Mouse (Mus musculus) MEL (cell line): ENCODE measurements around the gene Slc16a12. TPM values are rescaled to one million over a fixed set of nuclear protein-coding genes. Genes with fewer than 3 reads are reported as not detected.
A peak's percentile ranks its signal among the peaks of the same experiment; 100 is the strongest.

ENCODE experiments used
- DNase-seq: peaks from one replicate; pipeline ENCODE4 v3.0.0; 2011; ENCODE audit warnings: low read depth, low spot score
- H3K27ac ChIP-seq: 2 replicates; pipeline ENCODE4 v1.5.1; 2012; ENCODE audit warnings: low read depth, mild to moderate bottlenecking, control low read depth, low read length, moderate library complexity; ENCODE audit not compliant: control insufficient read depth
- H3K27me3 ChIP-seq, 2 experiments: fragments of 150-350 bp in 1 of 2; sonication (generic) in 1 of 2; 2 replicates each; pipeline ENCODE4 v1.6.1; 2012; ENCODE audit warnings: low read length in 2 of 2, mild to moderate bottlenecking in 2 of 2, improper control_type of control experiment in 1 of 2, moderate library complexity in 1 of 2; ENCODE audit not compliant: insufficient read depth in 2 of 2, control insufficient read depth in 1 of 2
- H3K36me3 ChIP-seq, 2 experiments: 2 replicates each; pipeline ENCODE4 v1.6.1; 2012 to 2014; ENCODE audit warnings: low read length in 2 of 2, improper control_type of control experiment in 1 of 2, inconsistent platforms in 1 of 2, mild to moderate bottlenecking in 1 of 2; ENCODE audit not compliant: insufficient read depth in 2 of 2, control insufficient read depth in 1 of 2
- H3K4me1 ChIP-seq, 2 experiments: fragments of 150-350 bp in 1 of 2; sonication (generic) in 1 of 2; 2 replicates each; pipeline ENCODE4 v1.6.1; 2012; ENCODE audit warnings: low read length in 2 of 2, improper control_type of control experiment in 1 of 2, mild to moderate bottlenecking in 1 of 2; ENCODE audit not compliant: insufficient read depth in 2 of 2, control insufficient read depth in 1 of 2
- H3K4me3 ChIP-seq, 2 experiments: fragments of 150-350 bp in 1 of 2; sonication (generic) in 1 of 2; 2 replicates each; pipeline ENCODE4 v1.5.1; 2012; ENCODE audit warnings: low read depth in 2 of 2, low read length in 2 of 2, mild to moderate bottlenecking in 2 of 2, moderate library complexity in 2 of 2, control low read depth in 1 of 2, improper control_type of control experiment in 1 of 2; ENCODE audit not compliant: control insufficient read depth in 1 of 2, insufficient read depth in 1 of 2
- H3K79me2 ChIP-seq: 2 replicates; pipeline ENCODE4 v1.6.1; 2012; ENCODE audit warnings: mild to moderate bottlenecking, low read length, moderate library complexity; ENCODE audit not compliant: control insufficient read depth, poor library complexity, insufficient read depth
- H3K9ac ChIP-seq: 2 replicates; pipeline ENCODE4 v1.6.1; 2012; ENCODE audit warnings: low read depth, mild to moderate bottlenecking, control low read depth, low read length, moderate library complexity; ENCODE audit not compliant: control insufficient read depth, poor library complexity, severe bottlenecking
- H3K9me3 ChIP-seq: fragments of 150-350 bp; sonication (generic); replicated peaks from 2 replicates; pipeline ENCODE4 v1.6.1; 2012; ENCODE audit warnings: mild to moderate bottlenecking, low read length, improper control_type of control experiment, moderate library complexity; ENCODE audit not compliant: insufficient read depth
- CTCF ChIP-seq, 3 experiments: IDR thresholded peaks in 2 of 3; conservative IDR thresholded peaks in 1 of 3; 2 replicates each; pipeline ENCODE4 v1.5.1; 2011 to 2012; ENCODE audit warnings: low read length in 3 of 3, low read depth in 2 of 3, mild to moderate bottlenecking in 2 of 3, improper control_type of control experiment in 1 of 3, inconsistent platforms in 1 of 3, mixed read lengths in 1 of 3, moderate library complexity in 1 of 3; ENCODE audit not compliant: control insufficient read depth in 1 of 3, insufficient read depth in 1 of 3, poor library complexity in 1 of 3, severe bottlenecking in 1 of 3
- ETS1 ChIP-seq: IDR thresholded peaks from 2 replicates; pipeline ENCODE4 v1.6.1; 2012; ENCODE audit warnings: low read depth, mild to moderate bottlenecking, inconsistent platforms, low read length, improper control_type of control experiment, moderate library complexity
- GATA1 ChIP-seq: IDR thresholded peaks from 2 replicates; pipeline ENCODE4 v1.6.1; 2011; ENCODE audit warnings: low read depth, low read length, improper control_type of control experiment
- JUND ChIP-seq: IDR thresholded peaks from 2 replicates; pipeline ENCODE4 v1.6.1; 2011; ENCODE audit warnings: low read depth, mild to moderate bottlenecking, improper control_type of control experiment, low read length
- KAT2A ChIP-seq: conservative IDR thresholded peaks from 2 replicates; pipeline ENCODE4 v1.6.1; 2012; ENCODE audit warnings: low read depth, low read length, improper control_type of control experiment, inconsistent platforms
- MYC ChIP-seq: IDR thresholded peaks from 2 replicates; pipeline ENCODE4 v1.6.1; 2011; ENCODE audit warnings: low read depth, mild to moderate bottlenecking, low read length, improper control_type of control experiment, moderate library complexity
- POLR2AphosphoS5 ChIP-seq: IDR thresholded peaks from 2 replicates; pipeline ENCODE4 v1.6.1; 2012; ENCODE audit warnings: low read depth, borderline replicate concordance, mild to moderate bottlenecking, inconsistent platforms, low read length, moderate library complexity, mixed read lengths
- RAD21 ChIP-seq: IDR thresholded peaks from 2 replicates; pipeline ENCODE4 v1.6.1; 2011; ENCODE audit warnings: mild to moderate bottlenecking, low read depth, low read length, improper control_type of control experiment
- RCOR1 ChIP-seq: IDR thresholded peaks from 2 replicates; pipeline ENCODE4 v1.6.1; 2012; ENCODE audit warnings: low read depth, mild to moderate bottlenecking, inconsistent platforms, low read length, improper control_type of control experiment
- SIN3A ChIP-seq: IDR thresholded peaks from 2 replicates; pipeline ENCODE4 v1.6.1; 2012; ENCODE audit warnings: low read length, improper control_type of control experiment, inconsistent platforms
- SMC3 ChIP-seq: IDR thresholded peaks from 2 replicates; pipeline ENCODE4 v1.6.1; 2011; ENCODE audit warnings: low read depth, low read length, improper control_type of control experiment
- TBP ChIP-seq: IDR thresholded peaks from 2 replicates; pipeline ENCODE4 v1.8.0; 2011; ENCODE audit warnings: low read depth, low read length, improper control_type of control experiment
- UBTF ChIP-seq: IDR thresholded peaks from 2 replicates; pipeline ENCODE4 v1.6.1; 2012; ENCODE audit warnings: low read depth, mild to moderate bottlenecking, inconsistent platforms, low read length, improper control_type of control experiment, moderate library complexity, borderline replicate concordance; ENCODE audit not compliant: insufficient read depth
- ZC3H11A ChIP-seq: IDR thresholded peaks from 2 replicates; pipeline ENCODE4 v1.6.1; 2012; ENCODE audit warnings: low read depth, mild to moderate bottlenecking, inconsistent platforms, low read length, improper control_type of control experiment
- ZMIZ1 ChIP-seq: IDR thresholded peaks from 2 replicates; pipeline ENCODE4 v1.6.1; 2012; ENCODE audit warnings: low read depth, mild to moderate bottlenecking, inconsistent platforms, low read length, improper control_type of control experiment, moderate library complexity
- polyA plus RNA-seq, 2 experiments: library from polyadenylated mRNA; stranded (reverse) in 1 of 2; unstranded in 1 of 2; fragments of >175 nt in 1 of 2; fragments of >200 nt in 1 of 2; gene quantifications; 2 replicates each; pipeline versions ENCODE4 v1.2.1 to v1.2.4; 2012; ENCODE audit warnings: low replicate concordance in 2 of 2, low read depth in 1 of 2; ENCODE audit not compliant: insufficient read length in 2 of 2, insufficient read depth in 1 of 2, missing spikeins in 1 of 2
- total RNA-seq: library from RNA; depleted of rRNA; stranded (reverse); fragments of 300-350 nt; gene quantifications from 2 replicates; pipeline ENCODE4 v1.2.3, GENCODE M21; 2012

The Slc16a12 gene
- total and polyA plus RNA-seq, 3 experiments: 0.06 TPM; not detected in 2

GRCm38 (mm10) chr19:34778098-34778497 is 31.0 kb upstream of the Slc16a12 start (continued):
- no peak for TF ChIP-seq CTCF (IDR thresholded peaks at IDR 0.05 in 2 of 3, conservative IDR thresholded peaks at IDR 0.05 in 1 of 3; ENCODE audit: control insufficient read depth in 1 of 3, insufficient read depth in 1 of 3, low read depth in 2 of 3, low read length in 3 of 3, poor library complexity in 1 of 3, severe bottlenecking in 1 of 3)
- no peak for TF ChIP-seq MYC

GRCm38 (mm10) chr19:34772775-34773174 is 25.7 kb upstream of the Slc16a12 start:
- Histone ChIP-seq H3K27me3 (no peaks in the 10 kb centered on the region), H3K4me1 (no peaks in the 10 kb centered on the region)
- TF ChIP-seq SIN3A (no peak), ETS1 (no peak), RAD21 (peak; percentile 87), CTCF (IDR thresholded peaks at IDR 0.05 in 2 of 3, conservative IDR thresholded peaks at IDR 0.05 in 1 of 3; ENCODE audit: control insufficient read depth in 1 of 3, insufficient read depth in 1 of 3, low read depth in 2 of 3, low read length in 3 of 3, poor library complexity in 1 of 3, severe bottlenecking in 1 of 3) (peak; percentile 56 to 83 (median 62)), SMC3 (peak; percentile 84), UBTF (no peak), GATA1 (no peak), TBP (no peak), ZC3H11A (peak; percentile 66), POLR2AphosphoS5 (no peak), RCOR1 (no peak), ZMIZ1 (no peak)
- TF ChIP-seq, all 39 proteins: peak for 4
- DNase-seq: peak; percentile 52
- Histone ChIP-seq H3K36me3 (no peaks in the 10 kb centered on the region), H3K9me3 (no peaks in the 10 kb centered on the region), H3K79me2 (no peaks in the 10 kb centered on the region), H3K9ac (no peak overlapping the region), H3K4me3 (no peak overlapping the region), H3K27ac (no peak overlapping the region)

GRCm38 (mm10) chr19:34770764-34771163 is 23.7 kb upstream of the Slc16a12 start:
- Histone ChIP-seq H3K4me1 (no peaks in the 10 kb centered on the region), H3K27me3 (no peaks in the 10 kb centered on the region), H3K9ac (no peak overlapping the region), H3K27ac (no peak overlapping the region), H3K36me3 (no peaks in the 10 kb centered on the region), H3K9me3 (no peaks in the 10 kb centered on the region), H3K79me2 (no peaks in the 10 kb centered on the region), H3K4me3 (no peak overlapping the region)
- TF ChIP-seq JUND (no peak), ZMIZ1 (no peak), POLR2AphosphoS5 (no peak), ETS1 (no peak), KAT2A (no peak)
- no peak for DNase-seq
